Mouse (Mus musculus) intestine, embryonic 14.5 days (tissue): Measurements from ENCODE around the gene Slc2a8. TPM values are rescaled to one million over a fixed set of nuclear protein-coding genes. Genes with fewer than 3 reads are reported as not detected.

Experiments used
- ATAC-seq: fragments of 200-750 bp; cut with Nextera tagmentation; replicated peaks from 2 replicates; pipeline ENCODE4 v1.8.0; 2017; ENCODE audit warnings: low read depth, moderate number of reproducible peaks, moderate TSS enrichment, moderate library complexity; ENCODE audit not compliant: low FRiP score, low TSS enrichment
- DNase-seq: peaks from one replicate; pipeline ENCODE4 v3.0.0-alpha.2; 2018; ENCODE audit warnings: low spot score
- H3K27ac ChIP-seq: fragments of 300-500 bp; sonication (generic); 2 replicates; pipeline ENCODE4 v1.5.1; 2014; ENCODE audit warnings: low read depth, mild to moderate bottlenecking, control low read depth
- H3K27me3 ChIP-seq: fragments of 300-500 bp; sonication (generic); replicated peaks from 2 replicates; pipeline ENCODE4 v1.6.1; 2014; ENCODE audit warnings: low read length, control low read depth; ENCODE audit not compliant: control insufficient read depth, insufficient read depth
- H3K36me3 ChIP-seq: fragments of 300-500 bp; sonication (generic); 2 replicates; pipeline ENCODE4 v1.6.1; 2014; ENCODE audit warnings: low read length, control low read depth; ENCODE audit not compliant: control insufficient read depth, insufficient read depth
- H3K4me1 ChIP-seq: fragments of 300-500 bp; sonication (generic); replicated peaks from 2 replicates; pipeline ENCODE4 v1.6.1; 2014; ENCODE audit warnings: low read length, control low read depth, mixed read lengths; ENCODE audit not compliant: control insufficient read depth, insufficient read depth
- H3K4me2 ChIP-seq: fragments of 300-500 bp; sonication (generic); 2 replicates; pipeline ENCODE4 v1.6.1; 2014; ENCODE audit warnings: low read length
- H3K4me3 ChIP-seq: fragments of 300-500 bp; sonication (generic); 2 replicates; pipeline ENCODE4 v1.5.1; 2014; ENCODE audit warnings: low read depth, low read length, control low read depth, mixed read lengths
- H3K9ac ChIP-seq: fragments of 300-500 bp; sonication (generic); 2 replicates; pipeline ENCODE4 v1.6.1; 2014; ENCODE audit warnings: mild to moderate bottlenecking, low read length
- H3K9me3 ChIP-seq: fragments of 300-500 bp; sonication (generic); 2 replicates; pipeline ENCODE4 v1.6.1; 2016; ENCODE audit warnings: low read length, control low read depth; ENCODE audit not compliant: control insufficient read depth
- WGBS: fragments of 180-500 bp; shearing (Covaris S2); extraction: QIAGEN DNeasy Blood & Tissue Kit; methylation state at CpG from one replicate; pipeline ENCODE4 v1.1.7; 2014; 5-methylcytosine and 5-hydroxymethylcytosine counted together
- polyA plus RNA-seq: library from polyadenylated mRNA; unstranded; fragments of >200 nt; fragmentation: Nextera tagmentation; extraction: Ambion mirVana; gene quantifications from 2 replicates; pipeline ENCODE4 v1.2.1, GENCODE M21; 2014

Gene Slc2a8
- polyA plus RNA-seq, 1 experiment from 2014 or later, result 10.3 TPM

DNA sequence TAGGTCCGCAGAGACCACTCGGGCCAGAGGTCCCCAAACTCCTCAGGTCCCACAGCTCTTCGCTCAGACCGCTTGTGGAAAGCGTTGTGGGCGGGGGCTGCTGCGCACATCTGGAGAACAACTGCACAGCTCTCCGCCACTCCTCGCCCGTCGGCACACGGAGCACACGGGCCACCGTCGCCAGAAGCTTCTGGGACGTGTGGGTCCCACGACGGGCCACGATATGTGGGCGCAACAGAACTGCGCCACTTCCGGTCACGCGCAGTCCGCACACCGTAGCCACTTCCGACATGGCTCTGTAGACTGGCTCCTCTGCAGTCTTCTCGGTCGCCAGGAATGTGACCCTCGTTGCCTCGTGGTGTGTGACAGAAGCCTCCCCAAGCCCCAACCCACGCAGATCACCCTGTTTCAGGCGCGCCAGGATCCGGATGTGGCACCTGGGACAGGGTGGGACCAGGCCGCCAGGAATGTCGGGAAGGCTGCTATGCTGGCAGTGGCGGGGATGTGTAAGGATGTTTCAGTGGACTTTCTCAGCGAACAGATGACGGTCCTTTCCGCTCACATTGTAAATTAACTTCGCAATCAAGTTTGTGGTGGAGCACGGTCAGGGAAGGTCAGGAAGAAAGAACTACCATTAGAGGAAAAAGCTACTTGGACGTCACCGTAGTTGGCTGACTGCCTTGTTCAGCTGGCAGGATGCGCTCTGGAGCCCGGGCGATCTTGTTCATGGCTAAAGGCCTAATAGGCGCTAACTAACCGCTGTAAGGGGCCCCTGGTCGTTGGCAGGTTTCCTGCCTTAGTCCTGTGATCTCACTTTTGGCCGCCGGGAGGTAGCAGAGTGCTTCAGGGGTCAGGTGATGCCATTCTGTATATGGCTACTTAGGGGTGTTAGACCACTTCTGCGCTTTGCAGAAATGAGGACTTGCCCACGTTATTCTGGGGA lies 14.9 kb downstream of the Slc2a8 start:
- Histone ChIP-seq H3K9ac (peak overlapping the region; percentile 79), H3K36me3 (peaks cover 26% of the 10 kb centered on the region), H3K4me1 (peaks cover 35% of the 10 kb centered on the region), H3K27ac (peak overlapping the region; percentile 97), H3K9me3 (no peaks in the 10 kb centered on the region), H3K4me3 (peak overlapping the region; percentile 67), H3K4me2 (peak overlapping the region; percentile 74), H3K27me3 (no peaks in the 10 kb centered on the region)
- peak; percentile 91 for DNase-seq
- 1% methylated on average over 55 of the region's 55 CpGs for WGBS
- peak; percentile 78 for ATAC-seq

DNA sequence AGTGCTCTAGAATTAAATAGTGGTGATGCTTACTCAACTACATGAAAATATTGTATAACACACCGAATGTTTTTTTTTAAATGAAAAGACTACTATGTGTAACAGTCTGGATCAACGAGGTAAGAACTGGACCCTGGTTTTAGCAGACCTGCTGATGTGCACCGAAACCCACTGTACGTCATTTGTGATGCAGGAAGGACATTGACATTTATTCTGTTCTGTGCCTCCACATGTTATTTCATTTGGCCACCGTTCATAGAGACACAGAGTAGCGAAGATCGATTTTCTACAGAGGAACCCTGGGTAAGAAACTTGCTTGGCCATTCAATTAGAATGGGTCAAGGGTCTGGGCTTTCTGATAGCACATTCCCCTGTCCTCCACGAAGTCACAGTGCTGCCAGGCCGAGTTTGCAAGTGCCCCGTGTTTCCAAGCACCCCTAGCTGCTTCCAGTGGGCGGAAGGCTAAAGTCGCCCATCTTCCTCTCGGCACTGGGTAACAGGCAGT lies 15.6 kb downstream of the Slc2a8 start:
- H3K4me3 ChIP-seq, result peak overlapping the region; percentile 67
- ATAC-seq (peak; percentile 0; the same call in 1 of the 2 replicates), DNase-seq (no peak)
- no peaks in the 10 kb centered on the region for H3K27me3 ChIP-seq
- 11% methylated on average over 13 of the region's 13 CpGs for WGBS
- H3K36me3 ChIP-seq, result peaks cover 26% of the 10 kb centered on the region
- H3K4me2 ChIP-seq, result peak overlapping the region; percentile 74
- peak overlapping the region; percentile 79 for H3K9ac ChIP-seq
- H3K27ac ChIP-seq, result peak overlapping the region; percentile 97
- no peaks in the 10 kb centered on the region for H3K9me3 ChIP-seq
- peaks cover 35% of the 10 kb centered on the region for H3K4me1 ChIP-seq

DNA sequence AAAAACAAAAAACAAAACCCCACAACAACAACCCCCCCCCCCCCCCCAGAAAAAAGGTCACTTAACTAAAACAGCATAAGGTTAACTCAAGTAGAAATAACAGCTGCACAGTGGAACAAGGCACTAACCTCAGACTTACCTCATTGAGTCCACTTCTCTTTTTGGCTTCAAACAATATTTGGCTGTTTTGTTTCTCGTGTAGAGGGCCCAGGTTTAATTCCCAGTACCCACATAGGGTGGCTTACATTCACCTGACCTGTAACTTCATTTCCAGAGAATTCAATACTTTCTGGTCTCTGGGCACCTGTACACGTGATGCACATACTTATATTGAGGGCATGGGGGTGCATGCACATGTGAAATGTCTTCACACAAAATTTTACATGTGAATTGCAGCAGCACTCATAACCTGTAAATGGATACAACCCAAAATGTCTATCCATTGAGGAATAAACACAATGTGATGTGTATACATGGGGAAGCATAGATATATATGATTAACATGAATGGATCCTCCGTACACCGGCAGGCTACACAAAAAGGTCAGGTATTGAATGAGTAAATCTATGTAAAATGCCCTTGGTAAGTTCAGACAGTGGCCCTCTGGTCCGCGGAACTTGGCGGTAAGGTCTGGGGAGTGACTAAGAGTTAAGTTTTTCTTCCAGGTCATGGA lies 16.2 kb downstream of the Slc2a8 start:
- Histone ChIP-seq H3K27ac (no peak overlapping the region), H3K4me1 (peaks cover 38% of the 10 kb centered on the region)
- 17% methylated on average over 7 of the region's 7 CpGs for WGBS

DNA sequence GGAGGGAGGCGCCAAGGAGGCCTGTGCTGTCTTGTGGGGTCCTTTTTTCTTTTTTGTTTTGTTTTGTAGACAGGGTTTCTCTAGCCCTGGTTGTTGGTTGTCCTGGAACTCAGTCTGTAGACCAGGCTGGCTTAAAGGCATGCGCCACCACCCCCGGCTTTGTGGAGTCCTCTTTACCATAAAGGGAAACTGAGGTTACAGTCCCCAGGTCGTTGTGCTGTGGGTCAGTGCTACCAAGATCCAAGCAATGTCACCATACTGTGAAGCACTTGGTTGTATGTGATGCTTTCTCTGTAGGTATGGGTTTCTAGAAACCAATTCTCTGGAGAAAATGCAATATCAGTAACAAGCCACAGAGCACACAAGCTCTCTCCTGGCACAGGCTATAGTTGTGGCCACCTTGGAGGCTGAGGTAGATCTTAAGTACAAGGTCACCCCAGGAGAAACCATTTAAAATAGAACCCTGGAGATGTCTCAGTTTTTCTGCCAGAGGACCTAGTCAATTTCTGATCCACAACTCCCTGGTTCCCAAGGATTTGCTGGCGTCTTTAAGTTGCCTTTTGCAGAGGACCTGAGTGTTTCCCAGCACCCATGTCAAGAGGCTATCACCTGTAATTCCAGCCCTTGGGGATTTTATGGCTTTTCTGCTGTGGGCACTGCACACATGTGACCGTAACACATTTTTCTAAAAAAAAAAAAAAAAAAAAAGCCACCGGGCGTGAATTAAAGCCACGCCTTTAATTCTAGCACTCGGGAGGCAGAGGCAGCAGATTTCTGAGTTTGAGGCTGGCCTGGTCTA lies 17.0 kb downstream of the Slc2a8 start:
- Histone ChIP-seq H3K9me3 (no peaks in the 10 kb centered on the region), H3K4me3 (no peak overlapping the region), H3K36me3 (peaks cover 26% of the 10 kb centered on the region), H3K27ac (no peak overlapping the region), H3K4me1 (peaks cover 39% of the 10 kb centered on the region), H3K4me2 (0 out of 2 replicates have a peak overlapping the region, but pooled peaks have one; percentile 16), H3K27me3 (no peaks in the 10 kb centered on the region), H3K9ac (no peak overlapping the region)
- ATAC-seq (no peak), DNase-seq (no peak)
- WGBS, result 35% methylated on average over 10 of the region's 10 CpGs

More for the DNA sequence above, 16.2 kb downstream of the Slc2a8 start:
- peaks cover 26% of the 10 kb centered on the region for H3K36me3 ChIP-seq
- no peaks in the 10 kb centered on the region for H3K27me3 ChIP-seq
- no peaks in the 10 kb centered on the region for H3K9me3 ChIP-seq
- ATAC-seq (no peak), DNase-seq (no peak)
- H3K4me3 ChIP-seq, result no peak overlapping the region
- H3K9ac ChIP-seq, result peak overlapping the region; percentile 79
- peak overlapping the region; percentile 74 for H3K4me2 ChIP-seq

DNA sequence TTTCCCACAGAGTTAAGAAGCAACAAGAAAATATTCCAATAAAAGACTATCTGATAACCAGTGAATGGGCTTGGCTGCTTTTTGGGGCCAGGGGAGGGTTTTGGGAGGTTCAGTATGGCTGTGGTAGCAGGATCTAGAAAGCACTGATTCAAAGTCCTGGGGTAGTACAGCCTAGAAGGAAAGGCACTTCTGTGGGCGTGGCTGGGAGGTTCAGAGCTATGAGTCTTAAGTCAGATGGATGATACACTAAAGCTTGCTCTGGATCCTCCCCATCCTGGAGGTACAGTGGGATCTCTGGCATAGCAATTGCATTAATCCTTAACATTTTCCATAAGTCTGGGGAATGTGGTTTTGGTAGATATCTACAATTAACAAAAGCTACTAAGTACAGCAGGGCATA lies 17.9 kb downstream of the Slc2a8 start:
- peak overlapping the region; percentile 99; the same call in 1 of the 2 replicates for H3K9ac ChIP-seq
- no peaks in the 10 kb centered on the region for H3K9me3 ChIP-seq
- H3K4me3 ChIP-seq, result peak overlapping the region; percentile 95; the same call in 1 of the 2 replicates
- no peaks in the 10 kb centered on the region for H3K27me3 ChIP-seq
- H3K36me3 ChIP-seq, result peaks cover 26% of the 10 kb centered on the region
- no peak overlapping the region for H3K27ac ChIP-seq
- peak overlapping the region; percentile 71 for H3K4me2 ChIP-seq
- 76% methylated on average over 1 of the region's 1 CpGs for WGBS
- ATAC-seq (no peak), DNase-seq (no peak)
- H3K4me1 ChIP-seq, result peaks cover 39% of the 10 kb centered on the region

DNA sequence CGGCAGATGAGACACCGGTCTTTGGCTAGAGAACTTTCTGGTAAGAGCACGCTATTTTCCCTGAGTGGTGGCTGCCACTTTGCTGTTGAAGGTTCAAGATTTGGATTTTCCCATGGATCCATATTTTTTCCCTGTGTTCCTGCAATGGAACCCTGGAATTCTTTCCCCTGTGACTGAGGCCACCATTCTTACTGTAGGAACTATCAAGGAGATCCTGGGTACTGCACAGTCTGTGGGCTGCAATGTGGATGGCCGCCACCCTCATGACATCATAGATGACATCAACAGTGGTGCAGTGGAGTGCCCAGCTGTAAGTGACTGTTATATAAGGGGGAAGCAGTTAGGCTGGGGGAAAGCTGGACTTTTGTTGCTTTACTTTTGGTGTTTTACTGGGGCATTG lies 18.3 kb downstream of the Slc2a8 start:
- Histone ChIP-seq H3K9ac (peak overlapping the region; percentile 99), H3K4me2 (peak overlapping the region; percentile 71)

DNA sequence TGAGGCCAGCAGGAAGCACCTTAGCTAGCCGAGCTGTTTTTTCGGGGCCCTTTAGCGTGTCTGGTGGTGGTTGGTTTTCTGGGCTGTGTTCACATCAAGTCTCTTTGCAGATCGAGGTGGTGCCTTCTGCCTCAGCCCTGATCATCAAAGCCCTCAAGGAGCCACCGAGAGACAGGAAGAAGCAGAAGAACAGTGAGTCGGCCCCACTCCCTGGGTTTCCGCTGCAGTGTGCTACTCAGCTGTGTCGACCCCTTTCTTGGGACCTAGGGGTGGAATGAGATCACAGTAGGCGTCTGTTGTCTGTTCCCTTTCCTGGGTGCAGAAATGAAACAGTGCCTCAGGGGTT lies 19.0 kb downstream of the Slc2a8 start:
- H3K9ac ChIP-seq, result peak overlapping the region; percentile 99
- H3K4me3 ChIP-seq, result peak overlapping the region; percentile 95
- DNase-seq (no peak), ATAC-seq (no peak)
- H3K27ac ChIP-seq, result peak overlapping the region; percentile 90
- H3K9me3 ChIP-seq, result no peaks in the 10 kb centered on the region
- peak overlapping the region; percentile 71 for H3K4me2 ChIP-seq
- H3K27me3 ChIP-seq, result no peaks in the 10 kb centered on the region
- peaks cover 26% of the 10 kb centered on the region for H3K36me3 ChIP-seq
- 7% methylated on average over 9 of the region's 9 CpGs for WGBS
- peaks cover 37% of the 10 kb centered on the region for H3K4me1 ChIP-seq

More for the DNA sequence above, 18.3 kb downstream of the Slc2a8 start:
- 59% methylated on average over 4 of the region's 4 CpGs for WGBS
- no peak for DNase-seq
- no peak for ATAC-seq
- H3K4me3 ChIP-seq, result peak overlapping the region; percentile 95
- H3K27me3 ChIP-seq, result no peaks in the 10 kb centered on the region
- H3K27ac ChIP-seq, result 0 out of 2 replicates have a peak overlapping the region, but pooled peaks have one; percentile 90
- H3K9me3 ChIP-seq, result no peaks in the 10 kb centered on the region
- peaks cover 26% of the 10 kb centered on the region for H3K36me3 ChIP-seq
- peaks cover 39% of the 10 kb centered on the region for H3K4me1 ChIP-seq
